Mouse (Mus musculus): Measurements from ENCODE around the gene Nedd4.

- TF ChIP-seq CTCF (IDR thresholded peaks at IDR 0.05; ENCODE audit: control insufficient read depth, insufficient read depth, insufficient replicate concordance, low read depth, low read length) (no peak), POLR2A (IDR thresholded peaks at IDR 0.05; ENCODE audit: control insufficient read depth, low read depth, low read length) (no peak)
Observed at GRCm38 (mm10) chr9:72638951-72639842, 22.9 kb upstream of the Nedd4 start.
